Mouse (Mus musculus) heart, postnatal 0 days (tissue): ENCODE measurements around the gene Slc24a2.

Source experiments
- CTCF ChIP-seq: IDR thresholded peaks from 2 replicates; pipeline ENCODE4 v1.5.1; 2016; ENCODE audit warnings: antibody characterized with exemption, control low read depth, low read depth
- EP300 ChIP-seq: IDR thresholded peaks from 2 replicates; pipeline ENCODE4 v1.6.1; 2016; ENCODE audit warnings: antibody characterized with exemption, low read depth

DNA sequence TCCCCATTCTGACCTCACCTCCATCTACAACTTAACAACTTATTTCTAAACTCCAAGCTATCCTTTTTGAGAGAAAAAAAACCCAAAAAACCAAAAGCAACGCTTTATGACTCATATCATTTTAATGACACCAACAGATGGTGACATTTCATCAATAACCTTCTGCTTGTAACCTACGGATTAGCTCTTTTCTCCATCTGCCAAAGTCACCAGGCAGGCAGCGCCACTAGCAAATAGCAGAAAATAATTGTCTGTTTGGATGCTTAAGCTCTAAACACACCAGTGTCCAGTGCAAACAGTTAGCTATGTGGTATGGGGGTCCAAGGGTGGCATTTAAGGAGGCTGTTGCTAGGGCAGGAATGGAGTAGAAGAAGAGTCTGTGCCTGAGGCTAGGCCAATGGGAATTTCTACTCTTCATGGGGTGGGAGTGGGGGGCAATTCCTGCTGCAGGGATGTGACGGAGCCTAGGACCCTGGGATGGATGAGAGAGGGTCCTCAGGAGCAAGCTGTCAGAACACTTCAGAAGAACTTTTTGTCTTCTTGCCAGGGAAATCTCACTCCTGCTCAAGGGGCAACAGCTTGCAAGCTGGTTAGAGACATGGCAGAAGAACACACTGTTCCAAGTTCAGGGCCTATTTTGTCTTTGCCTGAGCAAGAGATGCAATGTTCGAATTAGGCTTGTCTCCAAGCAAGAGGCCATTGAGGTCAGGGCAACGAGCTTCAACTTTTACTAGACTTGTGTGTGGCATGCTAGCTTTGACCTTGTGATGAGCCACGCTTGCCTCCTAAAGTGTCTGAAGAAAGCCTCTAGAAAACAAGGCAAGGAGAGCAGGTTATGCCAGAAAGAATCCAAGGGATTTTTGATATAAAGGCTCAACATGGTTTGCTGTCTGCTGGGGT, 216.3 kb downstream of the Slc24a2 start:
- TF ChIP-seq CTCF (no peak), EP300 (no peak)
